Mouse (Mus musculus): ENCODE data around the gene Slamf1.

The Slamf1 gene

DNA sequence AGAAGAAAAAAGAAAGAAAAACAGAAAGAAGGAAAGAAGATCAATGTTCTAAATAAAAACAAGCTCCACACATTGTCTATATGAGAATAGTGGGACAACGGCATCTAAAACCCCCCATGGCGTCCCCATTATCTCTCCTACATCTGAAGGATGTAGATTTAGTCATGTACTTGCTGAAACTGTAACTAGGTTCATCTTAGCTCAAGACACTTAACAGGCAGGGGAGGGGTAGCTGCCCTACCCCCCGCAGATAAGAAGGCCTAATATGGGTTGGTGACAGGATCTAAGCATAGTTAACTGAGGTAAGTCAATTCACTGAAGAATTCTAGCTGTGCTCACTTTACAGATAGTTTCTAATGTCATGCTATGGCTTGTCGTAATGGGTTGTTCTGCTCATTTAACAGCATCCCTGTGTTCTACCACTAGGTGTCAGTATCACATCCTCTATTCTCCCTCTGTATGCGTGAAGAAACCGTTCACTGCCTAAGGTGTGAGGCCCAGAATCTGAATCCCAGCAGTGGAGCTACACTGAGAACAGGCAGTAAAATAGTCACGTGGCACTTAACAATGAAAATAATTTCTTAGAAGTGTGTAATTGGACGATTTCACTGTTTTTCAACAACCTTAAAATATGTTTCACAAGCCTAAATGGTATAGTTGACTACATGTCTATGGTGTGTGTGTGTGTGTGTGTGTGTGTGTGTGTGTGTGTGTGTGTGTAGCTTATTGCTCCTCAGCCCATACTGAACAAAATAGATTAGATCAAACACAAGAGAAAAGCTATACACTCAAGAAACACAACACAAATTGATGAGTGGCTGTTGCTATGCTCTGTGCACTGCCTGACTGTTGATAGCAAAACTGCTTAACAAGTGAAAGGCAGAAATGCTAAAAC, 48.9 kb downstream of the Slamf1 start:
- DNase-seq = peak; percentile 65

DNA sequence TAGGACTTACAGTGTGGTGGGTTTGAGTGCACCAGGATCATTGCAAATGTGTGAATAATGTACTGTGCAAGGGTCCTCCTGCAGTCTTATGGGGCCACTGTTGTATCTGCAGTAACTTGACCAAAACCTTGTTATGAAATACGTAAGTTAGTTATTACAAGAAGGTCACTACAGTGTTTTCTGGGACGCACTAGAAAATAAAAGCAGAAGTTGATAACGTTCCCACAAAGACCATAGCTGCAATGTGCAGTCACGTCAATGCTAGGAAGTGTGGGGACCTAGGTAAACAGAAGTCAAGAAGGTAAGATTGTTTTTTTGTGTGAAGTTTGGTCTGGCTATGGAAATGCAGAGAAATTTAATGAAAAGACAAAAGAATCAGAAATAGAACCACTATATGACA, 50.1 kb downstream of the Slamf1 start:
- DNase-seq = no peak

DNA sequence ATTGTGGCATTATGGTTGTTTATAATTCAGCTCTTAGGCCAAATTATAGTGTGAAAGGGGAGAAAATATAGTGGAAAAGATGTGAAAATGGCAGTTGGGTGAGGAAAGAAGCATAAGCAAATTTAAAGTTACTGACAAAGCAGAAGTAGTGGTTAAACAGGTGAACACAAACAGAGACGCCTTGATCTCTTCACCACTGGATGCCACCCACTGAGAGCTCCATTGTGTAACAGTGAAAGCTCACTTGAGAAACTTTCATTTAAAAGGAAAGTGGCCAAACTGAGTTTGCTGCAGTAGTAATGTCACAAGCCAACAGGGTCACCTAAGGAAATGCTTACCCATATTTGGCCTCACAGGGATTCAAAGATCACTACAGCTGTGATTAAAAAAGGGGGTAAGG, 54.4 kb downstream of the Slamf1 start:
- DNase-seq = no peak

DNA sequence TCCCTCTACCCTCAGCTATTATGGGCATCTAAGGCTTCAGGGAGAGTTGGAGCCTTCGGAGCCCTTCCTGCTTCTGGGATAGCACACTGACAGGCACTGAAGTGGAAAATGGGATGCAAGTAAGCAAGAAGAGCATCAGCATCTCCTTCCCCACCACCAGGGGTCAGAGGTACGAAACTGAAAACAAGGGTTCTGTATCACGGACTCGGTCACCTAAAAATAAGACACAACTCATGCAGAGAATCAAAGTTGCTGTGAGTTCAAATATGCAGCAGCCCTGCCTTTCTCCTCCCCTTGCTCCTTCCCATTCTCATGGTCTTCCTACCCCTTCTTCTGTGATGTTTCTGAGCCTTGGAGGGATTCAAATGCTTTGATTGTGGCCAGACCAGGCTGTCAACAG, 58.5 kb downstream of the Slamf1 start:
- no peak for DNase-seq

DNA sequence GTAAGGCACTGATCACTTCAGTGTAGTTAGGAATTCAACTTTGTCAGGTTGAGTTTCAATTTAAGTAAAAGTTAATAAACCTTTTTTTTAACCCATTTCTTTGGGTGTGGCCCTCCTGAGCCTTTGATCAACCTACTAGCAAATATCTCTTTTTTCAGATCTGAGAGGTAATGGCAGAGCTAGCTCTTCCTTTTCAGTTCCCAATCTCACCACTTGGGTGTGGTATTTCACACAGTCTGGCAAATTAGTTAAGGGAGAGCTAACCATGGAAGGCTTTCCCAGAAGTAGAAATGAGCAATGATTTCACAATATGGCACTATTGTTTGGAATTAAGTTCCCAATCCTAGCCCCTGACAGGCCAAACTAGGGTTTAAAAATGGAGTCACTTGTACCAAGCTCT, 59.2 kb downstream of the Slamf1 start:
- DNase-seq = peak; percentile 35

DNA sequence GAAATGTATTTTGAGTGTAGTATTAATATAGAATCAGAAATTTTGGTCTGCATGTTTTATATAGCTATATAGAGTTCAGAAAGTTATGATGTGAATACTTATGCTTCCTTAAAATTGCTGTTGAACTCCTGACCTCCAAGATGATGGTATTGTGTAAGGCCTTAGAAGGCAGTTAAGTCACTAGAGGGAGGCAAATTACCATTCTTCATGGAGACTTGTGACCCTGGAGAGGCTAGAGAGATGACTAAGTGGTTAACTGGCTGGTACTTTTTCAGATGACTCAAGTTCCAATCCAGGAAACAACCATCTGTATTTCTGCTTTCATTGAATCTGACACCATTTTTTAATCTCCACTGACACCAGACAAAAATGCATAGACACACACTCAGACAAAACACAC, 60.7 kb downstream of the Slamf1 start:
- no peak for DNase-seq

DNA sequence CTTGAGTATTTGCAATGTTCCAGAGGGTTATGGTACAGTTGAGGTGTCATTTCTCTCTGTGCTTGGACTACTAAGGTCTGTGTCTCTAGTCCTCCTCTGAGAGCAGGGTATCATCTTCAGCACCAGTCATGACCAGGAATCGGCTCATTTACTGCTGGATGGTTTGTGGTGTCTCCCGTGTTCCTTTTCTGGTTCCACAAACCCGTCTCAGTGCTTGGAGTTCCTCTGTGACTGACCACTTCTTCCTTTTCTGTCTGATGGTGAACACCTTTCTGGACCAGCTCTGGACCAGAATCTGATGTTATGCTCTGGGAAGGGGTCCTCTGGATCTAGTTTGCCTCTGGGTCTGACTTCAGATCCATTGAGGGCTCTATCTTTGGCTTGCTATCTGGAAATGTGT, 72.6 kb downstream of the Slamf1 start, which contains the start of gene Cd84:
Cd84 (plus strand) TSS at position 210 of the 400 bp plus-strand sequence.
- DNase-seq = no peak

DNA sequence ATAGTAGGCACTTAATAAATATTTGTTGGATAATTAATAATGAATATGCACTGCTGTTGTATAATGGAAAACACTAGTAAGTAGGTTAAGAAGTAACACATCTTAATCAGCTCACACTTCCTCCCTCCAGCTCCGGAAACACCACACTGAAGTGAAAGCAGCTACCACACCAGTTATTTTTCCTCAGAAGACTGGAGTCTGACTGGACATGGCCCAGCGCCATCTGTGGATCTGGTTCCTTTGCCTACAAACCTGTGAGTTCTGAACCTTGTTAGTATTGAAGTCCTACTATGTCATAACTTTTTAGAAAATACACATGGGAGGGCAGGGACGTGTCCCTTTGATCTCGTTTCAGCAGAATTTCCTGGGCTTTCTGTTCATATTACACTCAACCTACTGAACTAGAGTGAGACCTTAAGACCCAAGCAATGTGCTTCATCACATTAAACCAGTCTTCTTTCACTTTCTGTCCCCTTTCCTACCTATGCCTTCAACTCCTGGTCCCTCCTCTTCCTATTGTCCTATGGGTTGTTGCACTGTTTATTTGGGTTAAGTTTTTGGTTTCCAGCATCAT, 73.6 kb downstream of the Slamf1 start:
- DNase-seq = no peak

DNA sequence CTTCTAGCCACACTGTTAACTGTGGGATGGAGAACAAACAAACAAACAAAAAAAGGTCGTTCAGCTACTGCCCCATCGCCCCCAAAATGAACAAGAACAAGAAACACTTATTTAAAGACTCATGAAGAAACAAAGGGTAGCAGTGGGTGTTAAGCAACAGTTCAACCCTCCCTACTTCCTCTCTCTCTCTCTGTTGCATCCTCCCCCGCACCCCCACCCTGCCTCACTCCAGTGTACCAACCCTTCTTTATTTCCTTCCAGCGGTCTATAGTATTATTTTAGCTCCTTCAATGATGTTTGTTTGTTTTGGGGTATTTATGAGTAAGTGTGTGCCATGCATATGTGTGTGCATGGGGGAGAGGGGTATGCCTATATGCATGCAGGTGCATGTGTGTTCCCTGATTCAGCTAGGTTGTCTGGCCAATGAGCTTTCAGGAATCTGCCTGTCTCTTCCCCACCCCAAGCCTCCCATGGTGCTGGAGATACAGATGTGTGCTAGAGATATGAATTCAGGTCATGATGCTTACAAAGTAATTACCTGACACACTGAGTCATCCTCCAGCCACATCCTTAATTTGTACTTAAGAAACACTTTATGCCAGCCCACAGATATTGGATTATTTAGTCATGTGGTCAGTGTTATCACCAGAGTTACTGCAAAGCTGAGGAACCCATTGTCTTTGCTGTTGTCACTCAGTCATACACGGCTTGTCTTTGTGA, 78.3 kb downstream of the Slamf1 start:
- DNase-seq = peak; percentile 14

DNA sequence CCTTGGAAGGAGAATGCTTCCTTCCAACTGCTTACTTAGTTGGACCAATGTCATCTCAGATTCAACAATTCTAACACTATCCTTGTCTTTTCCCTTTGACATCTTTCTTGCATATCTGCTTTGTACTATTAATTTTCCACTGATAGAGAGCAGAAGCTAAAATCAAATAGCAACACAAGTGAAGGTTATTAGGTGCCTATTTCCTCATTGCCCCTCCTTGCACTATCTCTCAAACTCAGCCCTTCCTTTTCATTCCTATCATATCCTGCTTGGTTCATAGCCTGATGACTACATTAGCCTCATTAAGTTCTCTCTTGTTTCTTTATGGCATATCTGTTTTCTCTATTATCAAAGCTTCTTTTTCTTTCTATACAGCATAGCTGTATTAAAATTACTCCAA, 81.3 kb downstream of the Slamf1 start:
- DNase-seq = no peak

DNA sequence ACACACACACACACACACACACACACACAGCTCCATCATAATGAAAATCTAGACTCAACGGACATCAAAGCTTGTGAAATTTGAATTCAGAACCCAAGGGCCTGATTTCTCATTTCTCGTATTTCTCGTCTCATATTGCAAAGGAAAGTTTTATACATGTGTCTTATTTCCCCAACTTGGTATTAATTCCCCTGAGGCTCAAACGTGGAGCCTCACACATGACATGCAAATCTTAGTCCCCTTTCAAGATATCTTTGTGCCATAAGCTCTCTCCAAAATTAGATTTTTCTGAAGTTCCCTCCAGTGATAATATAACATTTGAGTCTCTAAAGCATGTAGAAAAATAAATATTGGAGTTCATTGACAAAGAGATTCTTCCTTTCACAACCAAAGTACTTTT, 81.8 kb downstream of the Slamf1 start:
- no peak for DNase-seq

DNA sequence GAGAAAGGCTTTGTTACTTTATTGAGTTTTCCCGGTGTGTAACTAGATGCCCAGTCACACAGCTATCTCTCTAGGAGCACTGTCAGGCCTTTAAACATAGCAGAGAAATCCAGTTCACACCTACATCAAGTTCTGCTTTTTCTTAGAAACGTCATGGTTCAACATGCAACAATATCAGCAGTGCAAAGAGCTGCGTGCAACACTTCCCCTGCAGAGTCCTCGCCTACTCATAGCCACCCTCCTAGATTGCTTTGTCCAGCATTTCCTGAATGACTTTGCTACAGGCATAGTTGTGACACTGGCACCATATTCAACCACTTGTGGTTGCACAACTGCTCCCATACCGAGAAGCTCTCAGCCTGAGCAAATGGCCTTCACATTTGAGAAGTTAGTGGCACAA, 82.5 kb downstream of the Slamf1 start:
- DNase-seq = peak; percentile 13
